Mouse (Mus musculus): ENCODE results near the gene C1ql2.

DNA sequence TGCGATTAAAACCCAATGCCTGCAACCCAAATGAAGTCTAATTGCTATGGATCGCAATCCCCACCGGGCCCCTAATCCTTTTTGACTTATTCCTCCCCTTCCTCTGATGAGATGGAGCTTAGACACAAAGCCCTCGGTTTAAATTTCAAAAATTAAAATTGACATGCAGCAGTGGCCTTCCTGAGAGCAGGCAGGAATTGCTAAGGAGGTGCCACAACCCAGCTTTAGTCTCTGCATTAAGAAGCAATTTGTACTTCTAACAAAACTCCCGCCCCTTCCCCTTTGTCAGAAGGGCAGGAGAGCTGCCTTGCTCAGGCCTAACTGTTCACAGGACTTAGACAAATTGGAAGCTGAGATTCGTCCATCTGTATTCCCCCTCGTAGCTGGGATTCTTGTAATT, 4.6 kb downstream of the C1ql2 start:
- no peak for TF ChIP-seq CTCF (IDR thresholded peaks at IDR 0.05; ENCODE audit: low read depth)
- no peak for TF ChIP-seq EP300 (IDR thresholded peaks at IDR 0.05; ENCODE audit: low read depth)
